Mouse (Mus musculus): ENCODE measurements around the gene Grtp1. TPM values are rescaled to one million over a fixed set of nuclear protein-coding genes. Genes with fewer than 3 reads are reported as not detected.

The Grtp1 gene
- polyA plus RNA-seq, 1 experiment from 2014 or later, result 75.3 TPM

- Histone ChIP-seq H3K4me3 (ENCODE audit: low read length) (no peak overlapping the region), H3K9me3 (ENCODE audit: control insufficient read depth, low read length) (no peaks in the 10 kb centered on the region), H3K27me3 (replicated peaks; ENCODE audit: control insufficient read depth, insufficient read depth, low read length) (no peaks in the 10 kb centered on the region), H3K27ac (ENCODE audit: low read length) (no peak overlapping the region), H3K4me2 (ENCODE audit: low read depth, low read length) (no peak overlapping the region), H3K4me1 (ENCODE audit: control insufficient read depth, insufficient read depth, low read length) (peaks cover 18% of the 10 kb centered on the region), H3K9ac (ENCODE audit: low read depth, low read length) (no peak overlapping the region), H3K36me3 (ENCODE audit: control insufficient read depth, insufficient read depth, low read length) (no peaks in the 10 kb centered on the region; the same call in 1 of the 2 replicates)
- no peak for ATAC-seq
- 62% methylated on average over 1 of the region's 1 CpGs for WGBS
Measured at GRCm38 (mm10) chr8:13163563-13163962, 36.9 kb downstream of the Grtp1 start.

GRCm38 (mm10) chr8:13162098-13162497 is 38.3 kb downstream of the Grtp1 start:
- peaks cover 19% of the 10 kb centered on the region for H3K4me1 ChIP-seq (ENCODE audit: control insufficient read depth, insufficient read depth, low read length)
- 0 out of 2 replicates have a peak overlapping the region, but pooled peaks have one; percentile 7 for H3K9ac ChIP-seq (ENCODE audit: low read depth, low read length)
- no peak for ATAC-seq
- H3K4me3 ChIP-seq (ENCODE audit: low read length), result peak overlapping the region; percentile 11; the same call in 1 of the 2 replicates
- no peak overlapping the region for H3K27ac ChIP-seq (ENCODE audit: low read length)
- 73% methylated on average over 6 of the region's 6 CpGs for WGBS
- H3K9me3 ChIP-seq (ENCODE audit: control insufficient read depth, low read length), result no peaks in the 10 kb centered on the region
- H3K4me2 ChIP-seq (ENCODE audit: low read depth, low read length), result peak overlapping the region; percentile 10; the same call in 1 of the 2 replicates
- H3K27me3 ChIP-seq (replicated peaks; ENCODE audit: control insufficient read depth, insufficient read depth, low read length), result no peaks in the 10 kb centered on the region
- H3K36me3 ChIP-seq (ENCODE audit: control insufficient read depth, insufficient read depth, low read length), result no peaks in the 10 kb centered on the region

GRCm38 (mm10) chr8:13160691-13161090 is 39.7 kb downstream of the Grtp1 start:
- Histone ChIP-seq H3K36me3 (ENCODE audit: control insufficient read depth, insufficient read depth, low read length) (no peaks in the 10 kb centered on the region), H3K9me3 (ENCODE audit: control insufficient read depth, low read length) (no peaks in the 10 kb centered on the region), H3K27ac (ENCODE audit: low read length) (no peak overlapping the region), H3K9ac (ENCODE audit: low read depth, low read length) (peak overlapping the region; percentile 97; the same call in 1 of the 2 replicates), H3K4me1 (ENCODE audit: control insufficient read depth, insufficient read depth, low read length) (peaks cover 19% of the 10 kb centered on the region), H3K27me3 (replicated peaks; ENCODE audit: control insufficient read depth, insufficient read depth, low read length) (no peaks in the 10 kb centered on the region), H3K4me2 (ENCODE audit: low read depth, low read length) (peak overlapping the region; percentile 82), H3K4me3 (ENCODE audit: low read length) (peak overlapping the region; percentile 99)
- 81% methylated on average over 3 of the region's 3 CpGs for WGBS
- no peak for ATAC-seq

- Histone ChIP-seq H3K9me3 (ENCODE audit: control insufficient read depth, low read length) (no peaks in the 10 kb centered on the region), H3K4me3 (ENCODE audit: low read length) (peak overlapping the region; percentile 99), H3K9ac (ENCODE audit: low read depth, low read length) (peak overlapping the region; percentile 97), H3K4me1 (ENCODE audit: control insufficient read depth, insufficient read depth, low read length) (peaks cover 19% of the 10 kb centered on the region), H3K27ac (ENCODE audit: low read length) (peak overlapping the region; percentile 77), H3K4me2 (ENCODE audit: low read depth, low read length) (peak overlapping the region; percentile 82), H3K27me3 (replicated peaks; ENCODE audit: control insufficient read depth, insufficient read depth, low read length) (no peaks in the 10 kb centered on the region), H3K36me3 (ENCODE audit: control insufficient read depth, insufficient read depth, low read length) (no peaks in the 10 kb centered on the region)
- WGBS, result 0% methylated on average over 36 of the region's 49 CpGs
- ATAC-seq, result peak; percentile 71
Measured at GRCm38 (mm10) chr8:13159377-13159881, 41.0 kb downstream of the Grtp1 start.

- ATAC-seq, result peak; percentile 95
- WGBS, result 1% methylated on average over 46 of the region's 50 CpGs
Measured at GRCm38 (mm10) chr8:13158718-13159376, 41.6 kb downstream of the Grtp1 start, which contains the start of gene Lamp1. Gene Lamp1 (plus strand): TSS chr8:13159161.

GRCm38 (mm10) chr8:13156327-13157097 is 43.9 kb downstream of the Grtp1 start:
- H3K9me3 ChIP-seq (ENCODE audit: control insufficient read depth, low read length), result no peaks in the 10 kb centered on the region
- no peak overlapping the region for H3K27ac ChIP-seq (ENCODE audit: low read length)
- 73% methylated on average over 12 of the region's 12 CpGs for WGBS
- no peak overlapping the region for H3K9ac ChIP-seq (ENCODE audit: low read depth, low read length)
- H3K27me3 ChIP-seq (replicated peaks; ENCODE audit: control insufficient read depth, insufficient read depth, low read length), result no peaks in the 10 kb centered on the region
- H3K36me3 ChIP-seq (ENCODE audit: control insufficient read depth, insufficient read depth, low read length), result no peaks in the 10 kb centered on the region
- H3K4me3 ChIP-seq (ENCODE audit: low read length), result no peak overlapping the region
- H3K4me2 ChIP-seq (ENCODE audit: low read depth, low read length), result no peak overlapping the region
- H3K4me1 ChIP-seq (ENCODE audit: control insufficient read depth, insufficient read depth, low read length), result peaks cover 13% of the 10 kb centered on the region
- no peak for ATAC-seq

More at GRCm38 (mm10) chr8:13158718-13159376, 41.6 kb downstream of the Grtp1 start, which contains the start of gene Lamp1:
- Histone ChIP-seq H3K9me3 (ENCODE audit: control insufficient read depth, low read length) (no peaks in the 10 kb centered on the region), H3K27me3 (replicated peaks; ENCODE audit: control insufficient read depth, insufficient read depth, low read length) (no peaks in the 10 kb centered on the region), H3K9ac (ENCODE audit: low read depth, low read length) (peak within 1 kb of the TSS; percentile 97), H3K4me1 (ENCODE audit: control insufficient read depth, insufficient read depth, low read length) (peaks cover 19% of the 10 kb centered on the region), H3K4me3 (ENCODE audit: low read length) (peak within 1 kb of the TSS; percentile 99), H3K36me3 (ENCODE audit: control insufficient read depth, insufficient read depth, low read length) (no peaks in the 10 kb centered on the region), H3K4me2 (ENCODE audit: low read depth, low read length) (peak within 1 kb of the TSS; percentile 82), H3K27ac (ENCODE audit: low read length) (peak within 1 kb of the TSS; percentile 77)

- H3K27me3 ChIP-seq (replicated peaks; ENCODE audit: control insufficient read depth, insufficient read depth, low read length), result no peaks in the 10 kb centered on the region
- H3K4me1 ChIP-seq (ENCODE audit: control insufficient read depth, insufficient read depth, low read length), result peaks cover 6% of the 10 kb centered on the region
- H3K36me3 ChIP-seq (ENCODE audit: control insufficient read depth, insufficient read depth, low read length), result no peaks in the 10 kb centered on the region
- no peaks in the 10 kb centered on the region for H3K9me3 ChIP-seq (ENCODE audit: control insufficient read depth, low read length)
- H3K4me3 ChIP-seq (ENCODE audit: low read length), result no peak overlapping the region
- no peak overlapping the region for H3K9ac ChIP-seq (ENCODE audit: low read depth, low read length)
- no peak for ATAC-seq
- 65% methylated on average over 9 of the region's 9 CpGs for WGBS
- no peak overlapping the region for H3K27ac ChIP-seq (ENCODE audit: low read length)
- no peak overlapping the region for H3K4me2 ChIP-seq (ENCODE audit: low read depth, low read length)
Measured at GRCm38 (mm10) chr8:13155358-13155757, 45.1 kb downstream of the Grtp1 start.

GRCm38 (mm10) chr8:13154099-13154498 is 46.3 kb downstream of the Grtp1 start:
- no peak overlapping the region for H3K27ac ChIP-seq (ENCODE audit: low read length)
- H3K4me3 ChIP-seq (ENCODE audit: low read length), result no peak overlapping the region
- WGBS, result 84% methylated on average over 9 of the region's 9 CpGs
- H3K36me3 ChIP-seq (ENCODE audit: control insufficient read depth, insufficient read depth, low read length), result peaks cover under 1% of the 10 kb centered on the region; the same call in 1 of the 2 replicates
- no peaks in the 10 kb centered on the region for H3K27me3 ChIP-seq (replicated peaks; ENCODE audit: control insufficient read depth, insufficient read depth, low read length)
- no peak overlapping the region for H3K9ac ChIP-seq (ENCODE audit: low read depth, low read length)
- 0 out of 2 replicates have a peak, but pooled peaks cover 2% of the 10 kb centered on the region for H3K4me1 ChIP-seq (ENCODE audit: control insufficient read depth, insufficient read depth, low read length)
- H3K9me3 ChIP-seq (ENCODE audit: control insufficient read depth, low read length), result no peaks in the 10 kb centered on the region
- ATAC-seq, result no peak
- no peak overlapping the region for H3K4me2 ChIP-seq (ENCODE audit: low read depth, low read length)

- Histone ChIP-seq H3K27ac (ENCODE audit: low read length) (no peak overlapping the region), H3K4me1 (ENCODE audit: control insufficient read depth, insufficient read depth, low read length) (no peaks in the 10 kb centered on the region), H3K4me2 (ENCODE audit: low read depth, low read length) (no peak overlapping the region), H3K9ac (ENCODE audit: low read depth, low read length) (no peak overlapping the region), H3K36me3 (ENCODE audit: control insufficient read depth, insufficient read depth, low read length) (peaks cover 10% of the 10 kb centered on the region), H3K27me3 (replicated peaks; ENCODE audit: control insufficient read depth, insufficient read depth, low read length) (no peaks in the 10 kb centered on the region), H3K9me3 (ENCODE audit: control insufficient read depth, low read length) (no peaks in the 10 kb centered on the region), H3K4me3 (ENCODE audit: low read length) (no peak overlapping the region)
- no peak for ATAC-seq
- WGBS, result 96% methylated on average over 2 of the region's 2 CpGs
Measured at GRCm38 (mm10) chr8:13150929-13151328, 49.5 kb downstream of the Grtp1 start.

Measured in intestine, embryonic 16.5 days (tissue).